Mouse (Mus musculus): ENCODE results near the gene Trim56.

Trim56 gene

DNA sequence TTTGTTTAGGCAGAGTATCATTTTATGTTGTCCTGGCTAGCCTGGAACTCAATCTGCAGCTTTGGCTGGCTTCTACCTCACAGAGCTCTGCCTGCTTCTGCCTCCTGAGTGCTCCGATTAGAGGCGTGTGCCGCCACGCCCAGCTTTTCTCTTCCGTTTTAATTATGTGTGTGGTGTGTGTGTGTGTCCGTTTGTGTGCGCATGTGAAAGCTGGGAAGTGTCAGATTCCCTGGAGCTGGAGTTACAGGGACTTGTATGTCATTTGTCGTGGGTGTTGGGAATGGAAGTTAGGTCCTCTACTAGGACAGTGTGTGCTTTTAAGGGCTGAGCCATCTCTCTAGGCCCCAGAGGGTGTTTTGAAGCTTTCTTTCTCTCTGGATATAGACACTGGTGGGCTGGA, 42.9 kb downstream of the Trim56 start:
- no peak for DNase-seq

DNA sequence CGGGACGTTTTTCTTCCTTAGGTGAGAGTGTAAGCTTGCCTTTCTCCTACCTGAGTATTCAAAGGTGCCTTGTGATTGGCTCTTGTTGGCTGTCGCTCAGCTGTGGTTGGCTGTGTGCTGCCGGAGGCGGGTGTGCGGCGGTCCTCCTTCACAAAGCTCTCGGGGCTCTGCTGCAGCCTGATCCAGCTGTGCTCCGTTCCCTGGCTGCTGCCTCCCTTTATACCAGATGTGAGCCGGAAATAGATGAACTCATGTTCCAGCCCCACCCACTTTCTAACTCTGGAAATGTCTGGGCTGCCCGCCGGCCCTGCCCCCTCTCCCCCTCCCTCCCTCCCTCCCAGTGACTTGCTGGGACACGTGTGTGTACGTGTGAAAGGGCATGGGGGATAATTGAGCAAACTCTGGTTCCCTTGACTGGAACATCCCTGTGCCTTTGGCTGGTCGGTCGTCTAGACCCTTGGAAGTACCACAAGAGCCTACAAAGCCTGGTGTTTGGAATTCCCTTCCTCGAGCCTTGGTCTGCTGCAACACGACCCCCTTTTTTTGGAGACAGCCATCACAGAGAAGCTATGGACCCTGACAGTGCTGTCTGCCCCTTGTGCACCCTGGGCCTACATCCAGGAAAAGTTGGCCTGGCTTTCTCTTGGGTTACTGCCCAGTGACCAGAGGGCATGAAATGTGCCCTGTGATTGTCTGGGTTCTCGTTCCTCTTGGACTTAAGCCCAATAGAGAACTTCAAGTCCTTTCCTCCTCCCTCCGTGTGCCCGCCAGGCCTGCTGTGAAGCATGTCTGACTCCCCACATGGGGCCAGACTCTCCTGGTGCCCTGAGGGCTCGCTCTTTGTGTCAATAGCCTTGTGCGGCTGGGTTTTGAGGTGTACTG, 43.7 kb downstream of the Trim56 start, which contains the start of gene Serpine1:
Serpine1 (minus strand) TSS at position 190 of the 882 bp plus-strand sequence.
- peak; percentile 18 for DNase-seq

DNA sequence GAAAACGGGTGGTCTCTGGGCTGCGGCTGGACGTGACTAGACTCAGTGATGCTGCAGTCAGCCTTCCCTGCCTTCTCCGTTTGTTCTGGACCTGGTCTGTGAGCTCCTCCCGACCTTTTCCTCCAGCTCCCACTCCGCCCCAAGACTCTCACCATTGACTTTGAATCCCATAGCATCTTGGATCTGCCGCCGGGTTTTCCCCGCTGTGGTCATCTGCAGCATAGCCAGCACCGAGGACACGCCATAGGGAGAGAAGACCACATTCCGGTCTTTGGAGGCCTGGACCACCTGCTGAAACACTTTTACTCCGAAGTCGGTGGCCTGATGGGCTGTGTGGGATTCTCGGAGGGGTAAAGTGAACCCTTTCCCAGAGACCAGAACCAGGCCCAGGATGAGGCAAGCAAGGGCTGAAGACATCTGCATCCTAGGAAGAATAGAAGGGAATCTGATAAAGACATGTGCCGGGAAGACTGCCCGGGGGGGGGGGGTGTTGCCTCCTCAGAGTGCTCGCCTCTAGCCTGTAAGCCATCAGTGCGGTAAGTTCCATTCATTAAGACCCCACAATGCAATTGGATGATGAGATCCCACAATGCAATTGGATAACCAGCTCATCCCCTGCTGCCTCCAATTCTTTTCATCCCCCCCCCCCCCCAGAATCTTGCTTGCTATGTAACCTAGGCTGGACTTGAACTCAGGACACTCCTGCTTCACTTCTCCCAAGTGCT, 45.0 kb downstream of the Trim56 start:
- no peak for DNase-seq

DNA sequence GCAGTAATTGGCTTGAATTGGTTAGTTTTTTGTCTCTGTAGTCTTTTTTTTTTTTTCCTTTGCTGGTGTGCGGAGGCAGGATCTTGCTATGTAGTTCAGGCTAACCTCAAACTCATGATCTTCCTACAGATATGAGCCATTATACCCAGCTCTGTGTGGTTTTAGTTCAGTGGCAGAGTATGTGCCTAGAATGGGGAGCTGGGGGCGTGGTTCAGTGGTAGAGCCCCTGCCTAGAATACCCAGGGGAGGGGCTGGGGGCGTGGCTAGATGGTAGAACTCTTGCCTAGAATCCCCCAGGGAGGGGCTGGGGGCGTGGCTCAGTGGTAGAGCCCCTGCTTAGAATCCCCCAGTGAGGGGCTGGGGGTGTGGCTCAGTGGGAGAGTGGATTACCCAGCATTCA, 47.3 kb downstream of the Trim56 start:
- no peak for DNase-seq

DNA sequence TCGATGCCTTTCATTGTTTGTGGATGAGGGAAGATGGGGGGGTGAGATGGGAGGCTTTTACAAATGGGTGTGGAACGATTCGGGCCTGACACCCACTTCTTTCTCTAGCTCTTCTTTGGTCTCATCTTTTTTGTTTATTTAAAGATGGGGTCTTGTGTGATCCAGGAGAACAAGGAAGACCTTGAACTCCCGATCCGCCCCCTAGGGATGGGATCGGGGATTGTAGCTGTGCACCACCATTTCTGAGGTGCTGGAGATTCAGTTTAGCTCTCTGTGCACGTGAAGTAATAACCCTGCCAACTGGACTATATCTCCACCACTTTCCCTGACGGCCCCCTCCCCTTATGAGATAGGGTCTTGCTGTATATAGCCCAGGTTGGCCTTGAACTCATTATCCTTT, 50.1 kb downstream of the Trim56 start:
- DNase-seq: no peak

DNA sequence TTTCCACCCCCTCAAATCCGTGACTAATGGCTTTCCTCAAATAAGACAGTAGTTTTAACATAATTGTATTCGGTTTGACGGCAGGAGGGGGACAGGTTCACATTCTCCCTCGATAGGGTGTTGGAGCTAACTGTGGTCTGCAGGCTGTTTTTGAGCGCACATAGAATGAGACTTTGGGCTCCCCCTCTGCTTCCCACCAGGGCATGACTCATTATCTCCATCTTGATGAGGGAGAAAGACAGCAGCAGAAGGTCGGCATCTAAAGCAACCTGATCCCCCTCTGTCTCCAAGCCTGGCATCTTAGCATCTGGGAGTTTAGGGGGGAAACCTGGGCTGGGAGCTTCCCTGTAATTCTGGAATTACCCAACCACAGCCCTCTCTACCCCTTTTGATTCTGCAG, 50.6 kb downstream of the Trim56 start:
- no peak for DNase-seq

DNA sequence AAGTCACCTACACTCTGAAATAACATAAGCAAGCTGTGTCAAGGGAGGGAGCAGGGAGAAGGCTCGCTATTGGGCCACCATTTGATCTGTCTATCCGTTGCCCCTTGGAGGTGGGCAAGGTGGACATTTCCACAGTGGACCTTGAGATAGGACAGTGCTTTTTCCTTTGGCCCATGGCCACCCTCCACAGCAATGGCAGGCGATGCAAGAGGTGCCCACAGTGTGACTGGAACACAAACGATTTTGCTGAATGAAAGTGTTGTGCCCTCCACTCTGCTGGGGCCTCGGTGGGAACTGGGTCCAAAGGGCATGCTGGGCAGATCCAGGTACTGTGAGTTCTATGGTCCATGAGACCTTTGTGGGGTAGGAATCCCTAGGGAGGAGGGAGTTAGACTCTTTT, 53.4 kb downstream of the Trim56 start:
- no peak for DNase-seq

DNA sequence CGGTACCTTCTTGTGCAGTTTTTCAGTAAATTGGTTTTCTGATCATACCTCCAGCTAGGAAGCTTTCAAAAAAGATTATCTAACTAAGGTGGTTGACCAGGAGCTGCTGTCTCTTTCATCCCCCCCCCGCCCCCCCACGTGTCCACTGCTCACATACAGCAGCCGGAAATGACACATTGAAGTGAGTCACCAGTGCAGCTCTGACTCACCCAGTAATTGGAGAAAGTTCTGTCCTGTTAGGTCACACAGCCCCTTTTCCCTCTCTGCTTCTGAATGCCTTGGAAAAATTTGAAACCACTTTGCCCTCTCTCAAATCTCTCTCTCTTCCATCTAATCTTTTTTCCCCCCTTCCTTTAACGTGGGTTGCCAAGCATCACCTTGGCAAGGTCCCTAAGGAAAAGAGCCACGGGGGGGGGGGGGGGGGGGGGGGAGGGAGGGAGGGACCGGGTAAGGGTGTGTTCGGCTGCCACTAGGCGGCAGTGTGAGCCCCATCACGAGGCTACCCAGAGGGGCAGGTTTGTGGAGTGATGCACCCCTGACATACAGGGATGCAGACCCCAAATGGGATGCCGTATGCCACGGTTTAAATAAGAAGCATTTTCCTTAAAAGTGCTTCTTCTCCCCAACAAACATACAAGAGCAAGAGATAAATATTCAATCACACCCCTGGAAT, 54.1 kb downstream of the Trim56 start:
- peak; percentile 28 for DNase-seq

Measured in cerebellum, adult 11 months (tissue).